Mouse (Mus musculus): ENCODE data around the gene Tmed10. TPM values are rescaled to one million over a fixed set of nuclear protein-coding genes. Genes with fewer than 3 reads are reported as not detected.

Gene Tmed10
- polyA plus RNA-seq (2017; shearing (Covaris generic)), result 100 to 1,000 TPM; 211 to 243 TPM

- peak; percentile 88 for ATAC-seq
These were observed at the start of gene Tmed10 for GRCm38 (mm10) chr12:85374561-85375272. Gene Tmed10 (minus strand): TSS chr12:85374847.

- ATAC-seq, result no peak
These were observed 48.6 kb upstream of the Tmed10 start for GRCm38 (mm10) chr12:85423236-85423635.

GRCm38 (mm10) chr12:85422536-85422935, 47.9 kb upstream of the Tmed10 start:
- no peak for ATAC-seq

GRCm38 (mm10) chr12:85420945-85421344, 46.3 kb upstream of the Tmed10 start:
- no peak for ATAC-seq

- ATAC-seq, result peak; percentile 74
These were observed 43.2 kb upstream of the Tmed10 start for GRCm38 (mm10) chr12:85417845-85418244.

GRCm38 (mm10) chr12:85416298-85416697, 41.7 kb upstream of the Tmed10 start:
- peak; percentile 69 for ATAC-seq

- no peak for ATAC-seq
These were observed 41.2 kb upstream of the Tmed10 start for GRCm38 (mm10) chr12:85415876-85416275.

GRCm38 (mm10) chr12:85411136-85411535, 36.5 kb upstream of the Tmed10 start:
- ATAC-seq, result no peak

- ATAC-seq, result no peak
These were observed 23.3 kb upstream of the Tmed10 start for GRCm38 (mm10) chr12:85397960-85398272.

- no peak for ATAC-seq
These were observed 22.7 kb upstream of the Tmed10 start for GRCm38 (mm10) chr12:85397063-85397959.

GRCm38 (mm10) chr12:85393981-85394380, 19.3 kb upstream of the Tmed10 start:
- ATAC-seq, result peak; percentile 32

GRCm38 (mm10) chr12:85393526-85393925, 18.9 kb upstream of the Tmed10 start:
- ATAC-seq, result no peak

- no peak for ATAC-seq
These were observed 16.5 kb upstream of the Tmed10 start for GRCm38 (mm10) chr12:85391148-85391547.

- ATAC-seq, result no peak
These were observed 14.8 kb upstream of the Tmed10 start for GRCm38 (mm10) chr12:85389204-85390185.

GRCm38 (mm10) chr12:85385995-85386375, 11.3 kb upstream of the Tmed10 start:
- ATAC-seq, result no peak

GRCm38 (mm10) chr12:85385329-85385994, 10.8 kb upstream of the Tmed10 start:
- ATAC-seq, result no peak

GRCm38 (mm10) chr12:85382761-85383680, 8.4 kb upstream of the Tmed10 start:
- ATAC-seq, result peak; percentile 82

GRCm38 (mm10) chr12:85381570-85381969, 6.9 kb upstream of the Tmed10 start:
- ATAC-seq, result no peak

- no peak for ATAC-seq
These were observed 6.3 kb upstream of the Tmed10 start for GRCm38 (mm10) chr12:85380942-85381341.

GRCm38 (mm10) chr12:85380308-85380707, 5.7 kb upstream of the Tmed10 start:
- no peak for ATAC-seq

GRCm38 (mm10) chr12:85378271-85378670, 3.6 kb upstream of the Tmed10 start:
- ATAC-seq, result no peak

Data from CD4-positive, CD25-positive, alpha-beta regulatory T cell, adult 4 months (primary cell).